Mouse (Mus musculus) spleen, postnatal 10 days (tissue): ENCODE data around the gene Arsa.

ENCODE experiments used
- DNase-seq, 2 experiments: peaks; one replicate each; pipeline ENCODE4 v3.0.0; 2021 to 2022; ENCODE audit warnings: low spot score in 2 of 2

Arsa gene

GRCm38 (mm10) chr15:89477091-89477491 is at the start of gene Arsa:
Arsa (minus strand) TSS chr15:89477425.
- no peak for DNase-seq

GRCm38 (mm10) chr15:89526776-89527325 is 49.6 kb upstream of the Arsa start:
- DNase-seq = no peak

- DNase-seq = no peak
These were observed 48.7 kb upstream of the Arsa start for GRCm38 (mm10) chr15:89525896-89526295.

- no peak for DNase-seq
These were observed 48.2 kb upstream of the Arsa start for GRCm38 (mm10) chr15:89525464-89525863.

- no peak for DNase-seq
These were observed 47.6 kb upstream of the Arsa start for GRCm38 (mm10) chr15:89524611-89525415.

- DNase-seq = no peak
These were observed 46.9 kb upstream of the Arsa start for GRCm38 (mm10) chr15:89524001-89524571.

GRCm38 (mm10) chr15:89523283-89523832 is 46.1 kb upstream of the Arsa start:
- no peak for DNase-seq

GRCm38 (mm10) chr15:89522566-89523282 is 45.5 kb upstream of the Arsa start:
- no peak for DNase-seq

- no peak for DNase-seq
These were observed 44.7 kb upstream of the Arsa start for GRCm38 (mm10) chr15:89521951-89522350.

GRCm38 (mm10) chr15:89512679-89513078 is 35.5 kb upstream of the Arsa start:
- no peak for DNase-seq

GRCm38 (mm10) chr15:89507751-89508150 is 30.5 kb upstream of the Arsa start:
- no peak for DNase-seq

- DNase-seq = no peak
These were observed 27.6 kb upstream of the Arsa start for GRCm38 (mm10) chr15:89504838-89505237.

GRCm38 (mm10) chr15:89501321-89501720 is 24.1 kb upstream of the Arsa start:
- no peak for DNase-seq

- no peak for DNase-seq
These were observed 23.1 kb upstream of the Arsa start for GRCm38 (mm10) chr15:89500221-89500791.

- no peak for DNase-seq
These were observed 22.6 kb upstream of the Arsa start for GRCm38 (mm10) chr15:89499784-89500220.

GRCm38 (mm10) chr15:89498961-89499688 is 21.9 kb upstream of the Arsa start, which contains the start of gene Shank3:
Shank3 (plus strand) TSS chr15:89499623.
- no peak for DNase-seq

GRCm38 (mm10) chr15:89498049-89498960 is 21.1 kb upstream of the Arsa start:
- DNase-seq = peak in 1 of 2 experiments; percentile 54

- DNase-seq = no peak
These were observed 20.3 kb upstream of the Arsa start for GRCm38 (mm10) chr15:89497391-89498048.

GRCm38 (mm10) chr15:89496841-89497240 is 19.6 kb upstream of the Arsa start:
- no peak for DNase-seq
